Mouse (Mus musculus) adrenal gland, postnatal 10 days (tissue): ENCODE measurements at regions not wholly inside any gene's neighbourhood (a gene's known extent, or its start where the extent isn't known, plus 50 kb on each side); places are given as distances from the start of the nearest gene placed in this dataset.

ENCODE experiments used
- DNase-seq: peaks from one replicate; pipeline ENCODE4 v3.0.0; 2021; ENCODE audit warnings: mixed read lengths

DNA sequence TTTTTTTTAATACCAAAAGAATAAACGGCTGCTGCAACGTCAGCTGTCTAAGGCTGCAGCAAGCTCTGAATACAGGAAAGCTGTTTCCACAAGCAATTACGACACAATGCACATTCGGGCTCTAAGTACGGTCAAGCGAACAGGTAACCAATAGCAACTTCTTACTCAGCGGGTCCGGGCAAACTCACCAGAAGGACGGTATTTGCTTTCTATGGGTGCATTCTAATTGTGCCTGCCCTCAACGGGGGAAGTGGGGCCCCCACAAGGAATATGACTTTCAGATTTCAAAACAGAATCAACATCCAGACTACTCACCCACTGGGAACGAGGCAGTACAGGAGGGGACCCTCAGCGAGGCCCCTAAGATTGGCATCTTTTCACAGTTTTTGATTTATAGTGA, 280.1 kb upstream of the Sash1 start:
- no peak for DNase-seq

DNA sequence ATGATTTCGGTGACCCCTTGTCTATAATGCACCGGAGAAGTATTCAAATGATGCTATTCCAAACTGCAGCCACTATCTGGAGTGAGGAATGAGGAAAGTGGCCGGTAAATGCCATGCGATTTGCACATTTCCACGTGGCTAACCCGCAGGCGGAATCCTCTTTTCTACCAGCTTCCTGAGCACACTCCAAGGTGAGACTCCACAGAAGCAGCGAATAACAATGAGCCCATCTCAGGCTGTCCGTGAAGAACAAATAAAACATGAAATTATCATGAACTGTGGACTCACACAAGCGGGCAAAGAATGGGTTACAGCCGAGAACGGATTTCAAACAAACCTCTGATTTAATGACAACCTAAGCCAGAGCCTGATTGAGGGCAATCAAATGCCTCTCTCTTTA, 279.7 kb upstream of the Sash1 start:
- DNase-seq, result no peak

DNA sequence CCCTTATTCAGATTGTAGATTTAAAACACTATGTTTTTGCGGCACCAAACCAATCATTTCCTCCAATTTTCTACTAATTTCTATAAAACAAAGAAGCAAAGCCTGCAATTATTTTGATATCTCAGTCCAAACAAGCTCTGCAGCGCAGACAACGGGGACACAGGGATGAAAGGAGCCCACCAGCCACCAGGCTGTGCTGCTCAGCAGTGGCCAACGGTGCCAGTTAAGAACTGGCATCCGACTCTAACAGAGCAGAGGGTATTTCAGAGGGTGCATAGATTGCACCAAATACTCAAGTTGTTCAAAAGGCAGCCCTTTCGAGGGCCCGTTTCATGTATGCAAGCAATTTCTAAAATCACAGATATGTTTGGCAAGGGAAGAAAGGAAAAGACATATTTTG, 278.5 kb upstream of the Sash1 start:
- DNase-seq, result no peak

DNA sequence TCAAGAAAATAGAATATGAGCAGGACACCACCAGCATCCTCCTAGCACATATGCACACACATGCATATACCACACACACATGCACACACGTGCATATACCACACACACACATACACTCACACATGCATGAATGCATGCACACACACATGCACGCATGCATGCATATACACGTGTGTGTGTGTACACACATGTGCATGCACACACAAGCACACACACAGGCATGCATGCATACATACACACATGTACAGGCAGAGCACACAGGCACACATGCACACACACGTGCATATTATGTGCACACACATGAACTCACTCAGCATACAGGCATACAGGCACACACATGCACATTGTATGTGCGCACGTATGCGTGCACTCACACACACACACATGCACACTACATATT, 275.7 kb upstream of the Sash1 start:
- DNase-seq, result no peak

GRCm38 (mm10) chr10:9157299-9158215, 271.7 kb upstream of the Sash1 start:
- no peak for DNase-seq

- DNase-seq, result no peak
Measured at GRCm38 (mm10) chr10:9136099-9136498, 250.2 kb upstream of the Sash1 start.

DNA sequence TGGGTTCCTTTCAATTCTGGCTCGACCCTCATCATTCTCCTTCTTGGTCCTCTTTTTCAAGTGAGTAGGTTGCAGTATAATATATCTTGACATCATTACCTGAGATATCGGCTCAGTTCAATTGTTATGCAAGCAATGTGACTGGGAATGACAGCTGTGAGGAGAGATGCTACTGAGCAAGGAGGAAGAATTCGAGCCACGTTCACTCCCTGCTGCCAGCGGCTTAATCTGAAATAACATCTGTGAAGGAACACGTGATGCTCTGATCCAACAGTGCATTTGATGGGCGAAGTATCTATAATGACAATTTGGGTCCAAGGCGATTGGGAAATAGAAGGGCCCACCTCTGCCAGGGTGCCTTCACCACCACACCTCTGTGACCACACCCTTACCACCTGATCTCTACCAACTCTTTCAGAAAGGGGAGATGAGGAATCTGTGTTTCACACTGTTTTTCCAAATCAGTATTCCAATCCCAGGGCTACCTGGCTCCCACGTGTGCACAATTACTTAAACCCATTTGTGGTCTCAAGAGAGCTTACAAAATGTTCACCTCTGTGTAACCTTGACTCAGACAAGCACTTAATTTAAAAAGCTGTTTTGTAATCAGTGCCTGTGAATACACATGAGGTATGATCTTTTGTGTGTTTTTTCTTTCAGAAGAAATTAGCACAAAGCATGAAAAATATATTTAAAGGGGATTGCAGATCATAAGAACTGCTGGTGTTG, 248.6 kb upstream of the Sash1 start:
- DNase-seq, result no peak

GRCm38 (mm10) chr10:9130061-9130460, 244.2 kb upstream of the Sash1 start:
- DNase-seq, result no peak

DNA sequence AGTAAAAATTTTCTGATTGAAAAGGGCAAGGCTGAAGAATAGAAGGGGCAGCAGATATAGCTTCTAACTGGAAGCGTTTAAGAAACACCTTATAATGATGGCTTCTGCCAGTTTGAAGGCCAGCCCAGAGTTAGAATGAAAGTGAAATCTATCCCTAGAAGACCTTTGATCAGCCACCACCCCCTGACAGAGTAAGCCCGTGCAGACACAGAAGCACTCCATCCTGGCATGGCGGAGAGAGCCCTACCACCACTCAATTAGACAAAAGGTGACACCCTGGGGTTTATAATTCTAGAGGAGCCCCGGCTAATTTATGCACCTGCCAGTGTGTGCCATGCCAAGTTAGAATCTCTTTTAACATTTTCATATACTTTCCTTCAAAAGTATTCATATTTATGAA, 233.4 kb upstream of the Sash1 start:
- DNase-seq, result no peak

GRCm38 (mm10) chr10:9117648-9118551, 232.0 kb upstream of the Sash1 start:
- peak; percentile 7 for DNase-seq

- no peak for DNase-seq
Measured at GRCm38 (mm10) chr10:9117134-9117533, 231.3 kb upstream of the Sash1 start.

GRCm38 (mm10) chr10:9113706-9114105, 227.8 kb upstream of the Sash1 start:
- DNase-seq, result no peak

- DNase-seq, result no peak
Measured at GRCm38 (mm10) chr10:9111051-9111450, 225.2 kb upstream of the Sash1 start.

GRCm38 (mm10) chr10:9096207-9096606, 210.3 kb upstream of the Sash1 start:
- no peak for DNase-seq

- DNase-seq, result no peak
Measured at GRCm38 (mm10) chr10:9095163-9095562, 209.3 kb upstream of the Sash1 start.

GRCm38 (mm10) chr10:9092237-9092885, 206.5 kb upstream of the Sash1 start:
- DNase-seq, result peak; percentile 78

DNA sequence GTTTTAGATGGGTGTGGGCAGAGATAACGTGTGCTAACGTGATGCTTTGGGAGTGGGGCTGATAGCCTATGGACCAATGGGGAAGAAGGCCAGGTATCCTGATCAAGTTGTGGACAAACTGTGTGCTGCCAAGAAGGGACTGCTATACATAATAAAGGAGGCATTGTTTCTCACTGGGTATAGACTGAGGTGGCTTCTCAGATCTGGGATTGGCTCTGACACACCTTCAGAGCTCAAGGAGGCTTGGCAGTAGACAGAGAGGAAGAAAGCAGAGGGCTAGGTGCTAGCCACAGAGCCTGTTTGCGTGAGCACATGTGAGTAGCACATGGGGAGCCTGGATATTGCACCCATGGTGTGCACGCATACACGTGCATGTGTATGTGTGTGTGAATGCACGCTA, 205.1 kb upstream of the Sash1 start:
- DNase-seq, result no peak

DNA sequence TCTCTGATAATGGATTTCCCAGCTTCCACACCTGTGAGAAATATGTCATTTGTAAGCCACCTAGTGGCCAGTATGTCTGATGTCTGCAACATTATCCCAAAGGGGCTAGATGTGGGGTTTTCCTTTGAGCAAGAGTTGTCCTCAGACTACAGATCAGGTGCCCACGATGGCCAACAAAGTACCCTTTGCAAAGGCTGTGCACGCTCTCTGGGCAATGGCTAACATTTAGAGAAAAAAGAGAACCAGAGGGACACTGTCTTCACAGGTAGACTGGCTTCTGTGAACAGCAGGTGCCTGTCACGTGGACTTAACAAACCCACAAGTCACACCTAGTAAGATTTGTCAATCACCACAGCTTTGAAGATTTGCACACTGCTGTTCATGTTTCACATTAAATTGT, 202.0 kb upstream of the Sash1 start:
- DNase-seq, result no peak

- DNase-seq, result no peak
Measured at GRCm38 (mm10) chr10:9087171-9087570, 201.3 kb upstream of the Sash1 start.

- no peak for DNase-seq
Measured at GRCm38 (mm10) chr10:9086666-9087065, 200.8 kb upstream of the Sash1 start.

DNA sequence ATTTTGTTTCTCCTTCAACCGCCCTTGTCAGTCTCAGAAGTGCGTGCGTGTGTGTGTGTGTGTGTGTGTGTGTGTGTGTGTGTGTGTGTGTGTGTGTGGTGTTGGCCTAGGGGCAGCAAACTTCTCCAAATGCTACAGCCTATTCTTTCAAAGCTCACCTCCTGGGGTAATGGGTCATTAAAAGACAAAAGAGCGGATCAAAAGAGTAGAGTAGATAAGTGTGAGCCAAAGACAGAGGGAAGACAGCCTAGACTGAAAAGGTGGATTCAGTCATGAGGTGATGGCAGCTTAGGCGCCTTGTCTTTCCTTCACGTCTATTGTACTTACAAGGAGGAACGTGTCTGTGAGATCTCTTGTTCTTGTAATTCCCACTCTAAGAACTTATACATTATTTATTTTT, 199.6 kb upstream of the Sash1 start:
- DNase-seq, result no peak

DNA sequence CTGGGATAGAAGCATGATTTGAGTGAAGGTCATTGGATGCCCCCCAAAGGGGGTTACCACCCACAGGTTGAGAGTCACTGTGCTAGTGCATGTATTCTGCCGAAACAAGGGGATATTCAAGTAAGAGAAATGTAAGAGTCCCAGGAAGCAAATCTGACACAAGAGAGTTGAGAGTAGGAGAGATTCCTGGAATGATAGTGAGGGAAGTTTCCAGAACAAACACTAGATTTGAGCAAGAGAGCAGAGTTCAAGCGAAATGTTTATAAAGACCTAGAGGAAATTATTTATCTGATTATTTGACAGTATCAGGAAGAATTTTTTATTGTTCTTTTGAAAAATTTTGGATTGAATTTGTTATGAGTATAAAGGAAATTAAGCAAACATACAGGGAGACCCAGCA, 189.0 kb upstream of the Sash1 start:
- no peak for DNase-seq
